Mouse (Mus musculus): Measurements from ENCODE around the gene Mss51.

GRCm38 (mm10) chr14:20546415-20546814, 49.7 kb upstream of the Mss51 start, which contains the start of gene Ppp3cb:
- TF ChIP-seq EP300 (optimal IDR thresholded peaks at IDR 0.05) (no peak), CTCF (IDR thresholded peaks at IDR 0.05; ENCODE audit: low read depth) (no peak)
